Mouse (Mus musculus) heart, postnatal 4 days (tissue): ENCODE results near the gene Trdn. TPM values are rescaled to one million over a fixed set of nuclear protein-coding genes. Genes with fewer than 3 reads are reported as not detected.
A peak's percentile ranks its signal among the peaks of the same experiment; 100 is the strongest.

ENCODE experiments used
- DNase-seq: peaks from one replicate; pipeline ENCODE4 v3.0.0; 2021
- total RNA-seq, 2 experiments: library from RNA; stranded (reverse); gene quantifications; 2 replicates each; pipeline ENCODE4 v1.2.3; 2021

The Trdn gene
- total RNA-seq = 100 to 1,000 TPM; 247 to 271 TPM

GRCm38 (mm10) chr10:33080254-33080653 is at the start of gene Trdn:
TSS of gene Trdn (plus strand) at chr10:33080554.
- no peak for DNase-seq

GRCm38 (mm10) chr10:33060771-33061170 is 19.6 kb upstream of the Trdn start:
- no peak for DNase-seq

GRCm38 (mm10) chr10:33065566-33065965 is 14.8 kb upstream of the Trdn start:
- DNase-seq = no peak

GRCm38 (mm10) chr10:33073126-33073525 is 7.2 kb upstream of the Trdn start:
- no peak for DNase-seq

- no peak for DNase-seq
Observed at GRCm38 (mm10) chr10:33082151-33082844, 1.9 kb downstream of the Trdn start.

- no peak for DNase-seq
Observed at GRCm38 (mm10) chr10:33082961-33083626, 2.7 kb downstream of the Trdn start.

- DNase-seq = peak; percentile 9
Observed at GRCm38 (mm10) chr10:33083627-33084158, 3.3 kb downstream of the Trdn start.

GRCm38 (mm10) chr10:33088403-33088802 is 8.0 kb downstream of the Trdn start:
- DNase-seq = no peak

- peak; percentile 41 for DNase-seq
Observed at GRCm38 (mm10) chr10:33092400-33092799, 12.0 kb downstream of the Trdn start.

GRCm38 (mm10) chr10:33107942-33108341 is 27.6 kb downstream of the Trdn start:
- DNase-seq = no peak

- DNase-seq = no peak
Observed at GRCm38 (mm10) chr10:33123028-33123427, 42.7 kb downstream of the Trdn start.

- no peak for DNase-seq
Observed at GRCm38 (mm10) chr10:33144911-33145310, 64.6 kb downstream of the Trdn start.

- peak; percentile 66 for DNase-seq
Observed at GRCm38 (mm10) chr10:33179731-33180631, 99.6 kb downstream of the Trdn start.

GRCm38 (mm10) chr10:33189031-33189430 is 108.7 kb downstream of the Trdn start:
- no peak for DNase-seq

GRCm38 (mm10) chr10:33195919-33196318 is 115.6 kb downstream of the Trdn start:
- no peak for DNase-seq

- DNase-seq = no peak
Observed at GRCm38 (mm10) chr10:33198257-33198656, 117.9 kb downstream of the Trdn start.

- DNase-seq = no peak
Observed at GRCm38 (mm10) chr10:33210411-33210810, 130.1 kb downstream of the Trdn start.

- DNase-seq = peak; percentile 17
Observed at GRCm38 (mm10) chr10:33253911-33254310, 173.6 kb downstream of the Trdn start.

- no peak for DNase-seq
Observed at GRCm38 (mm10) chr10:33256202-33256601, 175.8 kb downstream of the Trdn start.

- peak; percentile 44 for DNase-seq
Observed at GRCm38 (mm10) chr10:33304982-33305381, 224.6 kb downstream of the Trdn start.

- no peak for DNase-seq
Observed at GRCm38 (mm10) chr10:33353026-33353425, 272.7 kb downstream of the Trdn start.

- DNase-seq = no peak
Observed at GRCm38 (mm10) chr10:33366521-33366920, 286.2 kb downstream of the Trdn start.

GRCm38 (mm10) chr10:33370534-33370933 is 290.2 kb downstream of the Trdn start:
- peak; percentile 6 for DNase-seq
